Mouse (Mus musculus): ENCODE data around the gene Prima1. TPM values are rescaled to one million over a fixed set of nuclear protein-coding genes. Genes with fewer than 3 reads are reported as not detected.

Gene Prima1
- polyA plus RNA-seq, 1 experiment from 2014 or later = 2.9 TPM

- H3K4me3 ChIP-seq = no peak overlapping the region
- no peak overlapping the region for H3K4me2 ChIP-seq (replicated peaks)
- ATAC-seq (ENCODE audit: low FRiP score, low read depth) = no peak
- no peaks in the 10 kb centered on the region for H3K9me3 ChIP-seq
- H3K4me1 ChIP-seq = peaks cover 12% of the 10 kb centered on the region
- no peaks in the 10 kb centered on the region for H3K27me3 ChIP-seq
- 77% methylated on average over 6 of the region's 6 CpGs for WGBS
- H3K27ac ChIP-seq (replicated peaks) = no peak overlapping the region
- no peak overlapping the region for H3K9ac ChIP-seq (replicated peaks)
- H3K36me3 ChIP-seq = peaks cover 7% of the 10 kb centered on the region; the same call in 1 of the 2 replicates
Observed at GRCm38 (mm10) chr12:103215877-103216610, 25.9 kb downstream of the Prima1 start.

GRCm38 (mm10) chr12:103214797-103215196 lies 27.2 kb downstream of the Prima1 start:
- H3K27ac ChIP-seq (replicated peaks) = 0 out of 2 replicates have a peak overlapping the region, but pooled peaks have one; percentile 30
- 100% methylated on average over 2 of the region's 2 CpGs for WGBS
- no peak overlapping the region for H3K4me3 ChIP-seq
- ATAC-seq (ENCODE audit: low FRiP score, low read depth) = no peak
- no peaks in the 10 kb centered on the region for H3K9me3 ChIP-seq
- peaks cover 7% of the 10 kb centered on the region; the same call in 1 of the 2 replicates for H3K36me3 ChIP-seq
- H3K27me3 ChIP-seq = no peaks in the 10 kb centered on the region
- H3K9ac ChIP-seq (replicated peaks) = no peak overlapping the region
- no peak overlapping the region for H3K4me2 ChIP-seq (replicated peaks)
- H3K4me1 ChIP-seq = peaks cover 12% of the 10 kb centered on the region

GRCm38 (mm10) chr12:103214270-103214669 lies 27.7 kb downstream of the Prima1 start:
- Histone ChIP-seq H3K4me1 (peaks cover 12% of the 10 kb centered on the region), H3K9ac (replicated peaks) (no peak overlapping the region), H3K4me2 (replicated peaks) (no peak overlapping the region), H3K27ac (replicated peaks) (0 out of 2 replicates have a peak overlapping the region, but pooled peaks have one; percentile 30), H3K36me3 (peaks cover 7% of the 10 kb centered on the region; the same call in 1 of the 2 replicates), H3K4me3 (no peak overlapping the region), H3K27me3 (no peaks in the 10 kb centered on the region), H3K9me3 (no peaks in the 10 kb centered on the region)
- WGBS = 76% methylated on average over 10 of the region's 10 CpGs
- no peak for ATAC-seq (ENCODE audit: low FRiP score, low read depth)

- no peak overlapping the region for H3K27ac ChIP-seq (replicated peaks)
- 94% methylated on average over 2 of the region's 2 CpGs for WGBS
- H3K4me2 ChIP-seq (replicated peaks) = no peak overlapping the region
Observed at GRCm38 (mm10) chr12:103213591-103213990, 28.4 kb downstream of the Prima1 start.

GRCm38 (mm10) chr12:103211078-103211477 lies 30.9 kb downstream of the Prima1 start:
- Histone ChIP-seq H3K36me3 (peaks cover 7% of the 10 kb centered on the region; the same call in 1 of the 2 replicates), H3K9ac (replicated peaks) (no peak overlapping the region), H3K9me3 (no peaks in the 10 kb centered on the region), H3K27ac (replicated peaks) (no peak overlapping the region), H3K27me3 (no peaks in the 10 kb centered on the region), H3K4me1 (peaks cover 12% of the 10 kb centered on the region), H3K4me3 (no peak overlapping the region), H3K4me2 (replicated peaks) (no peak overlapping the region)
- WGBS = 57% methylated on average over 5 of the region's 5 CpGs
- ATAC-seq (ENCODE audit: low FRiP score, low read depth) = no peak

More at GRCm38 (mm10) chr12:103213591-103213990, 28.4 kb downstream of the Prima1 start:
- Histone ChIP-seq H3K9ac (replicated peaks) (no peak overlapping the region), H3K36me3 (peaks cover 7% of the 10 kb centered on the region; the same call in 1 of the 2 replicates), H3K4me3 (no peak overlapping the region), H3K9me3 (no peaks in the 10 kb centered on the region), H3K27me3 (no peaks in the 10 kb centered on the region), H3K4me1 (peaks cover 12% of the 10 kb centered on the region)
- no peak for ATAC-seq (ENCODE audit: low FRiP score, low read depth)

GRCm38 (mm10) chr12:103209581-103209980 lies 32.4 kb downstream of the Prima1 start:
- 91% methylated on average over 7 of the region's 7 CpGs for WGBS
- no peak overlapping the region for H3K27ac ChIP-seq (replicated peaks)
- peaks cover 7% of the 10 kb centered on the region; the same call in 1 of the 2 replicates for H3K36me3 ChIP-seq
- no peaks in the 10 kb centered on the region for H3K9me3 ChIP-seq
- no peak overlapping the region for H3K4me2 ChIP-seq (replicated peaks)
- H3K27me3 ChIP-seq = no peaks in the 10 kb centered on the region
- ATAC-seq (ENCODE audit: low FRiP score, low read depth) = no peak
- H3K4me1 ChIP-seq = peaks cover 8% of the 10 kb centered on the region; the same call in 1 of the 2 replicates
- H3K4me3 ChIP-seq = no peak overlapping the region
- no peak overlapping the region for H3K9ac ChIP-seq (replicated peaks)

GRCm38 (mm10) chr12:103205561-103205960 lies 36.4 kb downstream of the Prima1 start:
- Histone ChIP-seq H3K27ac (replicated peaks) (no peak overlapping the region), H3K4me1 (peaks cover 15% of the 10 kb centered on the region), H3K36me3 (no peaks in the 10 kb centered on the region), H3K9me3 (no peaks in the 10 kb centered on the region), H3K4me3 (no peak overlapping the region), H3K4me2 (replicated peaks) (no peak overlapping the region), H3K27me3 (no peaks in the 10 kb centered on the region), H3K9ac (replicated peaks) (no peak overlapping the region)
- WGBS = 80% methylated on average over 7 of the region's 7 CpGs
- no peak for ATAC-seq (ENCODE audit: low FRiP score, low read depth)

GRCm38 (mm10) chr12:103202592-103203544 lies 39.1 kb downstream of the Prima1 start:
- no peak overlapping the region for H3K9ac ChIP-seq (replicated peaks)
- peak; percentile 83 for ATAC-seq (ENCODE audit: low FRiP score, low read depth)
- WGBS = 28% methylated on average over 11 of the region's 11 CpGs

GRCm38 (mm10) chr12:103192996-103193395 lies 49.0 kb downstream of the Prima1 start:
- H3K4me1 ChIP-seq = peaks cover 10% of the 10 kb centered on the region; the same call in 1 of the 2 replicates
- H3K9ac ChIP-seq (replicated peaks) = no peak overlapping the region
- H3K27me3 ChIP-seq = peaks cover 5% of the 10 kb centered on the region; the same call in 1 of the 2 replicates
- no peak for ATAC-seq (ENCODE audit: low FRiP score, low read depth)
- H3K27ac ChIP-seq (replicated peaks) = no peak overlapping the region
- no peaks in the 10 kb centered on the region for H3K9me3 ChIP-seq
- no peak overlapping the region for H3K4me3 ChIP-seq
- H3K4me2 ChIP-seq (replicated peaks) = no peak overlapping the region
- WGBS = 67% methylated on average over 5 of the region's 5 CpGs
- H3K36me3 ChIP-seq = no peaks in the 10 kb centered on the region

More at GRCm38 (mm10) chr12:103202592-103203544, 39.1 kb downstream of the Prima1 start:
- peak overlapping the region; percentile 74 for H3K27ac ChIP-seq (replicated peaks)
- peaks cover 15% of the 10 kb centered on the region for H3K4me1 ChIP-seq
- H3K4me3 ChIP-seq = no peak overlapping the region
- H3K36me3 ChIP-seq = no peaks in the 10 kb centered on the region
- H3K27me3 ChIP-seq = no peaks in the 10 kb centered on the region
- no peaks in the 10 kb centered on the region for H3K9me3 ChIP-seq
- H3K4me2 ChIP-seq (replicated peaks) = no peak overlapping the region

GRCm38 (mm10) chr12:103189771-103190170 lies 52.2 kb downstream of the Prima1 start:
- H3K36me3 ChIP-seq = no peaks in the 10 kb centered on the region
- H3K4me3 ChIP-seq = no peak overlapping the region
- H3K4me1 ChIP-seq = peaks cover 10% of the 10 kb centered on the region; the same call in 1 of the 2 replicates
- peaks cover 5% of the 10 kb centered on the region; the same call in 1 of the 2 replicates for H3K27me3 ChIP-seq
- H3K9me3 ChIP-seq = no peaks in the 10 kb centered on the region
- ATAC-seq (ENCODE audit: low FRiP score, low read depth) = no peak
- no peak overlapping the region for H3K9ac ChIP-seq (replicated peaks)
- WGBS = 89% methylated on average over 12 of the region's 12 CpGs
- H3K4me2 ChIP-seq (replicated peaks) = no peak overlapping the region
- H3K27ac ChIP-seq (replicated peaks) = no peak overlapping the region

- H3K4me3 ChIP-seq = no peak overlapping the region
- H3K9ac ChIP-seq (replicated peaks) = no peak overlapping the region
- no peak for ATAC-seq (ENCODE audit: low FRiP score, low read depth)
- WGBS = 56% methylated on average over 8 of the region's 8 CpGs
- H3K4me1 ChIP-seq = peaks cover 10% of the 10 kb centered on the region; the same call in 1 of the 2 replicates
- no peak overlapping the region for H3K4me2 ChIP-seq (replicated peaks)
- H3K36me3 ChIP-seq = peaks cover 6% of the 10 kb centered on the region; the same call in 1 of the 2 replicates
- no peaks in the 10 kb centered on the region for H3K9me3 ChIP-seq
- no peak overlapping the region for H3K27ac ChIP-seq (replicated peaks)
- H3K27me3 ChIP-seq = peaks cover 5% of the 10 kb centered on the region; the same call in 1 of the 2 replicates
Observed at GRCm38 (mm10) chr12:103188223-103188622, 53.7 kb downstream of the Prima1 start.

Measured in midbrain, embryonic 12.5 days (tissue).